Mouse (Mus musculus) lung, postnatal 4 days (tissue): ENCODE results near the gene Trpm8.
A peak's percentile ranks its signal among the peaks of the same experiment; 100 is the strongest.

Experiments
- DNase-seq, 2 experiments: peaks; one replicate each; pipeline ENCODE4 v3.0.0; 2021

Gene Trpm8

DNA sequence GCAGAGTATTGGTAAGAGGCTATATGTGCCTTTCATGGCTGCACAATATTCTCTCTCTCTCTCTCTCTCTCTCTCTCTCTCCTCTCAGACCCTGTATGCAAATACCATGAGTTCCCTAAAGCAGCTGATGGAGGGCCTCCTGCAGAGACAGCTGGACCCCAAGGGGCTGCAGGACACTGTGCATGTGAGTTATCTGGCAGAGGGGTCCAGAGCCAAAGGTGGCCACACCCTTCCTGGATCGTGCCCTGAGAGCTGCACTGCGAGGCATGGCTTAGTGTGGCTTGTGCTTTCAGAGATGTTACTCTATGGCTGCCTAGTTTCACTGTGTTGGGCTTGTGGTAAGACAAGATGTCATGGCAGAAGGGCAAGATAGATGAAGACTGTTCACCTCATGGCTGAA lies 29.8 kb upstream of the Trpm8 start:
- DNase-seq = peak in 1 of 2 experiments; percentile 43

DNA sequence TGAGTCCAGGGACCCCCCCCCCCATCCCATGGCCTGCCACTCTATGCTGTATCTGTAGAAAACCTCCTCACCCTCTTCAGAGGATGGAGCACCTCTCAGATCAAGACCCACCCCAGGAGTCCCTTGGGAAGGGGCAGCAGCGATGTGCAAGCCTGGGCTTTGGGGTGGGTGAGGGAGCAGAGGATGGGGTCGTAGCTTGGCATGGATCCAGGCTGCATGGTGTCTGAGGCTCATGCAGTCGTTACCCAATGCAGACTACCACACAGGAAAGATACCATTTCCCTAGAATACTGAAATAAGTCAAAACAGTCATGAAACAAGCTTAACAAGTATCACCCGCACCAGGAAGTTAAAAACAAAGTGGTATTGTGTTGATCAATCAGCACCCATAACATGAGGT lies 28.8 kb upstream of the Trpm8 start:
- peak in 1 of 2 experiments; percentile 31 for DNase-seq

GRCm38 (mm10) chr1:88249596-88249995 lies 27.9 kb upstream of the Trpm8 start:
- peak in 1 of 2 experiments; percentile 41 for DNase-seq

GRCm38 (mm10) chr1:88250023-88250422 lies 27.4 kb upstream of the Trpm8 start:
- no peak for DNase-seq

- DNase-seq = no peak
Observed at GRCm38 (mm10) chr1:88253106-88253505, 24.4 kb upstream of the Trpm8 start.

GRCm38 (mm10) chr1:88253540-88253939 lies 23.9 kb upstream of the Trpm8 start:
- DNase-seq = no peak

- peak in 1 of 2 experiments; percentile 62 for DNase-seq
Observed at GRCm38 (mm10) chr1:88254793-88255465, 22.5 kb upstream of the Trpm8 start.

DNA sequence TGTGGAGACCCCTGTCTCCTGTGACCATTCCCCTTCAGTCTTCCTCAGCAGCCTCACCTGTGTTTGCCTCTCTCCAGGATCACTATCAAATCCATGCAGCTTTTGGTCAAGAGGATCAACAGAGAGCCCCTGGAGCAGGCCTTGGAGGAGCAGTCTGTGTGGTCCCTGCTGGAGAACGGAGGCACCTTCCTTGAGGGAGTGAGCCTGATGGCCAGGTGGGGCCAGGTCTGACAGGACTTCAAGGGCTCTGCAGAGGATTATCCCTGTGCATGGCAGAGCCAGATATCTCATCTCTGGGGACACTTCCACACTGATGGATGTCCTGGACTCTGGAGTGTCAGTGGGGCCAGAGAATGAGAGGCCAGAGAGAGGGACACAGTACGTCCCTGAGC lies 22.0 kb upstream of the Trpm8 start:
- no peak for DNase-seq

DNA sequence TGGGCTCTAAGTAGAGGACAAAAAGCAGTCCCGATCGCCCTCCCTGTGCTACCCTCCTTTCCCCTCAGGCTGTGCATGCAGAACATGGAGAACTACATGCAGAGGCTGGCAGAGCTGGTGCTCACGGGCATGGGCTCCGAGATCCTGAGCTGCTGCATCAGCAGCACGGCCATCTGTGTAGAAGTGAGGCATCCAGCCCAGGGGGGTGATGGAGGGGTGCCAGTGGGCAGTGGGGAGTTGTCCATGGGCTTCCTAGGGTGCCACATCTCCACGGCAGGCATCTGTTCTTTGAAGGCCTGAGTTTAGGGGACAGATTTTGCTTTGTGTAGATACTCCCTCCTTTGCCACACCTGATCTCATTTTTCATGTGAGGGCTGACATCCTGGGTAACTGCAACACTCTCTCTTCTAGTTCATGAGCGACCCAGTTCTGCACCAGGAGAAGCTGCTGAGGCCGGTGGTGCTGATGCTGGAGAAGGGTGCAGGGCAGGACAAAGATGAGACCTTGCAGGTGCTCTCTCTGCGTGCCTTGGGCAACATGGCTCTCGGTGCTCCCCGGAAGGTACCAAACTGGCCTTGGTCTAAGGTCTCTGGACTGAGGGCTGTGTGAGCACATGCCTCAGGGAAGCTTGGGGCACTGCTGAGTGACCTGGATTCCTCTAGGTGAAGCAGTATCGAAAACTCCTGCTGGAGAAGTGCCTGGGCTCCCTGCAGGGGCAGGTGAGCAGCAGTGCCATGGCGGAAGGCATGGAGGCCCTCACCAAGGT lies 21.3 kb upstream of the Trpm8 start:
- no peak for DNase-seq

GRCm38 (mm10) chr1:88256886-88257663 lies 20.4 kb upstream of the Trpm8 start:
- no peak for DNase-seq

GRCm38 (mm10) chr1:88257681-88258080 lies 19.8 kb upstream of the Trpm8 start:
- DNase-seq = no peak

GRCm38 (mm10) chr1:88258361-88258760 lies 19.1 kb upstream of the Trpm8 start:
- peak in 1 of 2 experiments; percentile 36 for DNase-seq

DNA sequence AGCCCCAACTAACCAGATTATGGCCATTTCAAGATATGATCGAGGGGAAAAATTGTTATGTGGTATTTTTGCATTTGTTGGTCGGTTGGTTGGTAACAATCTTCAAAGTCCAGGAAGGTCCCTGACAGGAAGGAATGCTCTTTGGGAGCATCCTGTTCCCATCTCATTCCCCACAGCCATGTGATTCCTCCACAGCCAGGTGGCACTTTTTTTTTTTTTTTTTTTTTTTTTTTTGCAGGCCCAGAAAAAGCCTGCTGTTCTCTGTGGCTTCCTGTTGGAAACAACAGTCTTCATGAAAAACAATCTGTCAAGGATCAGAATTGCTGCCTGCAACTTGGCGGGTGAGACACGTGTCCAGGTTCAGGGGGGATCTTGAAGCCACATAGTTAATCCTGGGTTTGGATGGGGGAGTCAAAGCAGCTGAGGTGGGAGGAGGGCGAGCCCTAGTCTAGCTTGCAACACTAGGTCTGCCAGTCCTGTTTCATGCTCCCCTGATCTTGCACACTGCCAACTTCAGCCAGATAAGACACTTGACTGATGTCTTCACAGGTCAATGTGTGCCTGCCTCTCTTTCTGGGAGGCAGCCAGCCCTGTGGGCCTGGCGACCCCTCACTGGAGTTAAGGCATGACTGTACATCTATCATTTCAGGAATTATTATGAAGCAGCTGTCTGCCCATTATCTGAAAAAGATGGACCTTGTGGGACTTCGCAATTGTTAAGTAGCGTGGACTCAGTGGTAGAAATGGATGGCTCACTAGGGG lies 18.4 kb upstream of the Trpm8 start:
- peak in 1 of 2 experiments; percentile 67 for DNase-seq

DNA sequence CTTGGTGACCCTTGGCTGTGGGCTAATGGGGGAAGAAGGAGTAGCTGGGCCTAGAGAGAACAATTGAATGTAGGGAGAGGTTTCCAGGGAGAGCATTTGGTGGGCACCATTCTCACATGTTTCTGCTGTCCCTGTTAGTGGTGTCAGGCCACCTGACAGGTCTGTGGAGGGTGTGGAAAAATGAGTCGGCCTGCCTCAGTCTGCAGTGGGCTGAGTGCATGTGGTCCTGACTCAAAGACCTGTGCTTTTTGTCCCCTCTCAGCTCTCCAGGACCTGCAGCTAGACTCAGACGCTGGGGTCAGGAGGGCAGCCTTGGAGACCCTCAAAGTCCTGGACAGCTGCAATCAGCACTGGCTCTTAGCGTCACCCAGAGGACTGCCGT lies 17.8 kb upstream of the Trpm8 start:
- peak in 1 of 2 experiments; percentile 53 for DNase-seq

DNA sequence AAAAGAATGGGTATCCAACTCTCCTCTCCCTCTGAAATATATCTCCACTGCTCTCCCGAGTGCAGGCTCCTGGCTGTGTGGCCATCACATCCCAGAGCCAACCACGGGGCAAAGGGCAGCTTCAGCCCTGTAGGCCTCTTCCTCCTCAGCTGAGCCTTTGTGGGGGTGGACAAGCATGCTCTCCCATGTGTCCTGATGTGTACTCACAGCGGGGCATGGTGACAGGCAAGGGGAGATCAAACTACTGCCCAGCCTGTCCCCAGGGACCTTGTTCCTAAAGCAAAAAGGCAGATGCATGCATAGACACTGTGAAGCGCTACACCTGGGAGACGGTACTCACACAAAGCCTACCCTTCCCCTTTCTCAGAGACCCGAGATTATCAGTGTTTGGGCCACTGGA lies 17.3 kb upstream of the Trpm8 start:
- DNase-seq = peak in 1 of 2 experiments; percentile 72

DNA sequence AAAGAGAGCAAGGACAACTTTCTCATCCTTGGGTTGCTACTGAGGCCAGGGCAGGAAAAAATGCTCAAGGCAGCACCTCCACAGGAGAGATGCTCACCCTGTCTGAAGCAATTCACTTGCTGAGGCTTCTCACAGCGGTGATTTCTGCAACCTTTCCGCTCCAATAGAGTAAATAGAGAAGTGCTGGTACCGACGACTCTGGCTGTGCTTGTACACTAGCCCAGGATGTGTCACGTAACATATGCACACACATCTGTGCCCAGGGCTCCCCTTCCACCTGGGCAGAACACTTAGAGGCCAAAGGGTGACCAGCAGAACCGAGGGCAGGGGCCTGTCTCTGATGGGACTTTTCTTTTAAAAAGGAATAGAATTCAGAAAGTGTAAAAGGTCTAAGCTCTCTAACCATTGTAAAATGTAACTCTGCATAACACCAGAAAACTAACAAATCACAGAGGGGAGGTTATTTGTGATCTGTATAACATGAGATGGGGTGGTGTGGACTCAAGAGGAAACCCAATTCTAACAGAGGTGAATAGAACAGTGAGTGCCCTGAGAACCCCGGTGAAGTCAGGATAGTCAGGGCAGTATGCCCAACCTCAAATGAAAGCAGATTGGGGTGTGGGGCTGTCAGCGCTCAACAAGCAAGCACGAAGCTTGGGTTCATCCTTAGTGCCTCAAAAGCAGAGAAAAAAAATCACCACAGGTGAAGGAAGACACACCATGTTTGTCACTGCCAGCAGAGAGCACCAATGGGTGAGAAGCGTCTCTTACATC lies 16.7 kb upstream of the Trpm8 start:
- peak in 1 of 2 experiments; percentile 30 for DNase-seq

DNA sequence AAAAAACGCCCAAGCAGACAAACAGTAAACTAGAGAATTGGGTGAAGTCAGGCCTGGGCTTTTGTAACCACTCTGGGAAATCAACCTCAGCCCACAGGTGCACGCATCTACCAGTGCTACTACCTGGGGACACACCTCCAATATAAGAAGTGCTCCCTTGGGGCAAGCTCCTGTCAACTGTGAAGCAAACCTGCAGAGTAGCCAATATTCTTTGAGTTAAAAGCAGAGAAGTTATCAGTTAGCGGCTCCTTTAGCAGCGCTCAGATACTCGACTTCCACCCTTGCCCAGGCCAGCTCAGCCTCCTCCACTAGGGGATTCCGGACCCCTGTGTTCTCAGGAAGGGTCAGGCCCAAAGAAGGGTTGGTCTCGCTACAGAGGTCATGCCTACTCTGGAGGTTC lies 15.8 kb upstream of the Trpm8 start:
- DNase-seq = peak in 1 of 2 experiments; percentile 37

GRCm38 (mm10) chr1:88262255-88262654 lies 15.2 kb upstream of the Trpm8 start:
- peak in 1 of 2 experiments; percentile 60 for DNase-seq

DNA sequence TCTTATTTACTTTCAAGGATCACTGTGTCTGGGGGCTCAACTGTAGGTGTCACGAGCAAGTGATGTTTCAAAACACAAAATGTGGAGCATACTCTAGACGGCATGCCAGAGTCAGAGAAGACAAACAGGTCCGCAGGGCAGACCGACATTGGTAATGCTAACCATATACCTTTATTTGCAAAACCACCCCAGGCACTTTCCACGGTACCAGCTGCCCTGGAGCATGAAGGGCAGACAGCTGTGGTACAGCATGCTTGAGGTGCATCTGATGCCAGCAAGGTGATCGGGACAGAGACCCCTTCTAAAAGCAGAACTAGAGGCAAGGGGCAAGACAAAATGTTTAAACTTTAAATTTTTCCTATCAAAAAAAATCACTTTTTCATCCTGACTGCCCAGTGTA lies 14.5 kb upstream of the Trpm8 start:
- DNase-seq = peak in 1 of 2 experiments; percentile 32

DNA sequence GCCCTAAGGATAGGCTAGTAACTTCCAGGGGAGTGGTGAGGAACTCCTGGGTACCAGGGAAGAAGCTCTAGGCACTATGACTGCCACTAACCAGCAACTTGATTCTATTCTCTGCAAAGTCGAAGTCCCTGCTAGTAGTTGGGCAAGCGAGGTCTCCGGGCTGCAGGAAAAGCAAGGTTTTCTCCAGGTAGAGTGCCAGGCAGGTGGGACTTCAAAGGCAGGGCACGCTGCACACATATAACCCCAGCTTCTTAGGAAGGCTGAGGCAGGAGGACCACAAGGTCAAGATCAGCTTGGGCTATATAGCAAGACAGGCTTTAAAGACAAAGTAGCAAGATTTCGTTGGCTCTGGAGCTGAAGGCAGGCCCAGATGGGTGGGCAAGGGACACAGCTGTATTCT lies 13.7 kb upstream of the Trpm8 start:
- peak in 1 of 2 experiments; percentile 39 for DNase-seq

DNA sequence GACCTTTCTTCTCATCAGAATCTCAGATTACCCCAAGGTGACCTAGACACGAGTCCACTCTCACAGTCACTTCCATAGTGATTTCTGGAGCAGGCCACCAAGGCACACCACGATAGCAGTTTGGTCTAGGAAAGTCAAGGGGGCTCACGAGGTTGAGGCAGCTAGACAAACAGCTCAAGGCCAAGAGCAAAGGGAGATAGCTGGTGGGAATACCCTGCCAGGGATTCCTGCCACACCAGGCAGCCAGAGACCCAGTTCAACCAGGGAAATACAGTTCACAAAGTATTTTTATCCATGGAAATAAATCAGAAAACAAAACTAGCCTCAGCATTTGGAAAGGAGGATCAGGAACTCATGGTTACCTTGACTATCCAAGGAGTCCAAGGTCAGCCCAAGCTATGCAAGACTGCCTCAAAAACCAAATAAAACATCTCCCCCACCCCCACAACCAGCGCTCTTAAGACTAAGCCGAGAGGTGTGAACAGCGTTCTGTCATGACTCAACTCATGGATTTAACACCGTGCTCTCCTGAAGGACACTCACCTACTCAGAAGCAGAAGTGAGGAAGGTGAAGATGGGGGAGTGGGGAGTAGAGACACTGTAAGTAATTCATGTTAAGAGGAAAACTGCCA lies 13.1 kb upstream of the Trpm8 start:
- DNase-seq = peak in 1 of 2 experiments; percentile 25
